Mouse (Mus musculus): ENCODE results near the gene Tmem236. TPM values are rescaled to one million over a fixed set of nuclear protein-coding genes. Genes with fewer than 3 reads are reported as not detected.

Gene Tmem236
- polyA plus RNA-seq, 1 experiment, result not detected

DNA sequence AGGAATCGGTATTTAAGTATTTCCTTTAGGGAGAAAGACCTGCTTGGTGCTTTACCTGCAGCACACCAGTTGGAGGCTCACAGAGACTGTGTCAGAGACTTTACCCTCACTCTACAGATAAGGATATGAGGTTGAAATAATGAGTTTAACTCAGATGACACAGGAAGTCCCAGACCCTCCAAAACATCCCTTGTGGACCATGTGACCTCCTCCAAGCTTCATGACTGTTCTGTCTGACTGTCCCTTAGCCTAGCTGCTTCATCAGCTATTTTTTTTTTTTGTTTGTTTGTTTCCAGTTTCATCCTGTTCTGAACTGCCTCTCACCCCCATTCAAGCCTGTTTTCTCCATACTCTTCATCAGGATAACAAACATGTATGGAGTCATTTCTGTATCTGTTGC, 58.6 kb downstream of the Tmem236 start:
- TF ChIP-seq POLR2A (IDR thresholded peaks at IDR 0.05; ENCODE audit: insufficient read depth, low read depth, low read length) (no peak), CTCF (IDR thresholded peaks at IDR 0.05; ENCODE audit: insufficient read depth, low read depth, low read length) (no peak)
- Histone ChIP-seq H3K4me3 (ENCODE audit: insufficient read depth, low read depth, low read length) (no peak overlapping the region), H3K4me1 (ENCODE audit: control insufficient read depth, insufficient read depth, low read length) (no peaks in the 10 kb centered on the region), H3K27ac (ENCODE audit: insufficient read depth, low read depth, low read length) (no peak overlapping the region)
- 86% methylated on average over 1 of the region's 1 CpGs for WGBS

- H3K4me3 ChIP-seq (ENCODE audit: insufficient read depth, low read depth, low read length), result no peak overlapping the region
- H3K4me1 ChIP-seq (ENCODE audit: control insufficient read depth, insufficient read depth, low read length), result no peaks in the 10 kb centered on the region
- H3K27ac ChIP-seq (ENCODE audit: insufficient read depth, low read depth, low read length), result no peak overlapping the region
- WGBS, result 75% methylated on average over 2 of the region's 2 CpGs
- TF ChIP-seq CTCF (IDR thresholded peaks at IDR 0.05; ENCODE audit: insufficient read depth, low read depth, low read length) (no peak), POLR2A (IDR thresholded peaks at IDR 0.05; ENCODE audit: insufficient read depth, low read depth, low read length) (no peak)
Observed at GRCm38 (mm10) chr2:14233983-14234382, 59.7 kb downstream of the Tmem236 start.

DNA sequence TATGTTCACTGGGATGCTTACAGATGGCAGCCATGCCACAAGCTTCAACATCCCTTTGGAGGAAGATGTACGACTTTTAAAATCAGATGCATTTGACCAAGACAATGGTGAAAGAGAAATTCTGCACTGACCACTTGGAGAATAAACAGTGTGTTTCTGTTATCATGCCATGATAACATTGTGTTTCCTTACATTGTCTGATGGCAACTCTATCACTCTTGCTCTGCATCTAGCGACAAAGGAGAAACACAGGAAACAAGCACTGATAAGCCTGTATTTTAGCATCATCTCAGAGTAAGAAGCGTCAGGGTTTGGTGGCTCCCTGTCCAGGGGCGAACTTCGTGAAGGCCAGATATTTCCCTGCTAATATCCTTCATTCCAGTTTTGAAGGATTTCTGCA, 61.0 kb downstream of the Tmem236 start:
- no peak for TF ChIP-seq POLR2A (IDR thresholded peaks at IDR 0.05; ENCODE audit: insufficient read depth, low read depth, low read length)
- TF ChIP-seq CTCF (IDR thresholded peaks at IDR 0.05; ENCODE audit: insufficient read depth, low read depth, low read length), result no peak
- Histone ChIP-seq H3K4me1 (ENCODE audit: control insufficient read depth, insufficient read depth, low read length) (no peaks in the 10 kb centered on the region), H3K4me3 (ENCODE audit: insufficient read depth, low read depth, low read length) (no peak overlapping the region), H3K27ac (ENCODE audit: insufficient read depth, low read depth, low read length) (no peak overlapping the region)
- 97% methylated on average over 5 of the region's 5 CpGs for WGBS

DNA sequence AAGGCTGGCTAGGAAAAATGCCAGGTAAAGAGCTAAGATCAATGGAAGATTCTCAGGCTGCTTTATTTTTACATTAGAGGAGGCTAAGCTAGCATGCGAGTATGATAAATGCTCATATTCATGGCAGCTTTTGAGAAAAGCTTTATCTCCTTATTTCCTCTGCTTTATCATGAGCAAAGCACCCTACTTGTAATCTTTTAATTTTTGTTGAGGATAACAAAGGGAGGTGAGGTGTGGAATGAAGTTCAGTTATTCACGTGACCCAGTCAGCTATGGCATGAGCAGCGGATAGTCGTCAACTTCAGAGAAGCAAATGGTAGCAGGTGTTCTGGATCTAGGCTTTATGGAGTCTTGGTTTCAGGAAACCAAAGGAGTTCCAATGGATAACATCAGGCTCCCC, 62.6 kb downstream of the Tmem236 start:
- 94% methylated on average over 4 of the region's 4 CpGs for WGBS
- Histone ChIP-seq H3K4me3 (ENCODE audit: insufficient read depth, low read depth, low read length) (no peak overlapping the region), H3K4me1 (ENCODE audit: control insufficient read depth, insufficient read depth, low read length) (no peaks in the 10 kb centered on the region), H3K27ac (ENCODE audit: insufficient read depth, low read depth, low read length) (no peak overlapping the region)
- TF ChIP-seq POLR2A (IDR thresholded peaks at IDR 0.05; ENCODE audit: insufficient read depth, low read depth, low read length) (no peak), CTCF (IDR thresholded peaks at IDR 0.05; ENCODE audit: insufficient read depth, low read depth, low read length) (no peak)

DNA sequence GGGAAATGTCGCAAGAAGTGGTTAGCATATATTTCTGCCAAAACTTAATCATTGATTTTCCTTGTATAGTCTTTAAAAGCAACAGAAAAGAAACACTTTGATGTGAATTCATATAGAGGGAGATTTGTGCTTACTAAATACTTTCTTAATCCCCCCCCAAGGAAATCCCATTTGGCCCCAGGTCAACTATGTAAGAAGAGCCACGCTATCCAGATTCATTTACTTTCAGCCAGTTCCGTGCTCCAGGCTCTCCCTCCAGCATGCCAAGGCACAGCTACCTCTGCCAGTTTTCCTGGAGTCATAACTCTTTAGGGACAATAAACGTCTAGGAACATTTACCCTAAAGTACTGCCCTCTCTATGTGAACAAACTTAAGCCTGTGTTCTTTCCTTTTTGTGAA, 63.4 kb downstream of the Tmem236 start:
- WGBS, result 35% methylated on average over 4 of the region's 4 CpGs
- H3K4me3 ChIP-seq (ENCODE audit: insufficient read depth, low read depth, low read length), result no peak overlapping the region

DNA sequence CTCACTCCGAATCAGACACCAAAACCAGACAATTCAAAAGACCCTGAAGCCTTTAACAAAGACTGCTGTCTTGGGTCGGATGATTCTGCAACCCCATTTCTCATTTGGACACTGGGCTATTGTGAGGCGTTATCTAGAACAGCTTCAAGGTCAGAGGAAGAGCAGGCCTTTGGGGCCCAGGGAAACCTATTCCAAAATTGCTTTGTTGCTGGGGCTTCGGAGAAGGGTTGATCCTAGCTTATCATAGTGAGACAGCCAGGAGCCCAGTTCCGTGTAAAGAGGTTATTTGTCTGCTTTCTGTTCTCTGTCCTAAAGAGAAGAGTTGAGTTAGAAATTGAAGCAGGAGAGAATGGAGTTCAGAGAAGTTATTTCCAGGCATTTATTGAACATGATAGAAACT, 64.8 kb downstream of the Tmem236 start:
- TF ChIP-seq POLR2A (IDR thresholded peaks at IDR 0.05; ENCODE audit: insufficient read depth, low read depth, low read length) (no peak), CTCF (IDR thresholded peaks at IDR 0.05; ENCODE audit: insufficient read depth, low read depth, low read length) (no peak)
- Histone ChIP-seq H3K27ac (ENCODE audit: insufficient read depth, low read depth, low read length) (no peak overlapping the region), H3K4me3 (ENCODE audit: insufficient read depth, low read depth, low read length) (no peak overlapping the region), H3K4me1 (ENCODE audit: control insufficient read depth, insufficient read depth, low read length) (no peaks in the 10 kb centered on the region)
- 83% methylated on average over 5 of the region's 5 CpGs for WGBS

More for the DNA sequence above, 63.4 kb downstream of the Tmem236 start:
- Histone ChIP-seq H3K4me1 (ENCODE audit: control insufficient read depth, insufficient read depth, low read length) (no peaks in the 10 kb centered on the region), H3K27ac (ENCODE audit: insufficient read depth, low read depth, low read length) (no peak overlapping the region)
- TF ChIP-seq CTCF (IDR thresholded peaks at IDR 0.05; ENCODE audit: insufficient read depth, low read depth, low read length) (no peak), POLR2A (IDR thresholded peaks at IDR 0.05; ENCODE audit: insufficient read depth, low read depth, low read length) (no peak)

GRCm38 (mm10) chr2:14244157-14244556, 69.8 kb downstream of the Tmem236 start:
- TF ChIP-seq POLR2A (IDR thresholded peaks at IDR 0.05; ENCODE audit: insufficient read depth, low read depth, low read length) (no peak), CTCF (IDR thresholded peaks at IDR 0.05; ENCODE audit: insufficient read depth, low read depth, low read length) (no peak)
- 88% methylated on average over 5 of the region's 5 CpGs for WGBS
- H3K27ac ChIP-seq (ENCODE audit: insufficient read depth, low read depth, low read length), result no peak overlapping the region
- no peak overlapping the region for H3K4me3 ChIP-seq (ENCODE audit: insufficient read depth, low read depth, low read length)
- no peaks in the 10 kb centered on the region for H3K4me1 ChIP-seq (ENCODE audit: control insufficient read depth, insufficient read depth, low read length)

DNA sequence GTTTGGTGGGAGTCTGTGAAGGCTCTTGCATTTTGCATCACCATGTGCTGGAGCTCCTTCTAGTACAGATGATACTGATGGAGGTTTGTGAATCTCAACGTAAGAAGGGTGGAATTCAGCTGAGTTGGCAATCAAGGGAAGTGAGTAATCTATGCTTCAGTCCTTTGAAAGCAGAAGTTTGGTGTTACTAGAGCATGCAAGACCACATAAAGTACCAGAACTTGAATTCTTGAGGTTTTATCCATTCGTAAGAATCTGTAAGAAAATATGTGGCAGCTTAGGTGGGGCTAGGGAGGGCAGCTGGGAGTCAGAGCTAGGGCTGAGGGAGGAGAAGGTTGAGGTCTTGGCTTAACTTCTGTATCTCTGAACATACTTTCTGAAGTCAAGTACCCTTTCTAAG, 70.3 kb downstream of the Tmem236 start:
- TF ChIP-seq CTCF (IDR thresholded peaks at IDR 0.05; ENCODE audit: insufficient read depth, low read depth, low read length) (no peak), POLR2A (IDR thresholded peaks at IDR 0.05; ENCODE audit: insufficient read depth, low read depth, low read length) (no peak)
- 85% methylated on average over 2 of the region's 2 CpGs for WGBS
- no peaks in the 10 kb centered on the region for H3K4me1 ChIP-seq (ENCODE audit: control insufficient read depth, insufficient read depth, low read length)
- H3K4me3 ChIP-seq (ENCODE audit: insufficient read depth, low read depth, low read length), result no peak overlapping the region
- H3K27ac ChIP-seq (ENCODE audit: insufficient read depth, low read depth, low read length), result no peak overlapping the region

DNA sequence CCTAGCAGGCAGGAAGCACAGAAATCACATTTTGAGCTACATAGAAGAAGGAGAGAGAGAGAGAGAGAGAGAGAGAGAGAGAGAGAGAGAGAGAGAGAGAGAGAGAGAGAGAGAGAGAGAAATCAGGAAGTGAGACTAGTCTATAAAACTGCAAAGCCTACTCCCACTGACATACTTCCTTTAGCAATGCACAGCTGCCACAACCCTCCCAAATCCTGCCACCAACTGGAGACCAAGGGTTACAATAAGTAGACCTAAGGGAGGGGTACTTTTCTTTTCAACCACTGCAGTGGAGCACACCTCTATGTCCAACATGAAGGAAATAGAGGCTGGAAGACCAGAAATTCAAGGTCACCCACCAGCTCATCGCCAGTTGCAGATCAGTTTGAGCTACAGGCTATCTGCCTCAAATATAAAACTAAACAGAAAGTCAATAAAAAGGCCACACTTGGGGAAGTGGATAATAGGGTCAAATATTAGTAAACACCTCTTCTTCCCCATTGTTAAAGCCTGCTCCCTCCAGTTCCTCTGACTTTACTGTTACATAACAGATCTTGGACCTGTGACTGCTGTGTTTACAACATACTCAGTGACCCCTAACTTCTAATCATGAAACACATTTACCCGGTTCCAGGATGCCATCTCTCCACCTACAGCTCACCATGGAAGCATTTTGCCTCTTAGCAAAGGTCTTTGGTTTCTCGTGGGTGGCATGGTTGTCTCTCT, 75.7 kb downstream of the Tmem236 start:
- Histone ChIP-seq H3K27ac (ENCODE audit: insufficient read depth, low read depth, low read length) (no peak overlapping the region), H3K4me3 (ENCODE audit: insufficient read depth, low read depth, low read length) (no peak overlapping the region), H3K4me1 (ENCODE audit: control insufficient read depth, insufficient read depth, low read length) (no peaks in the 10 kb centered on the region)
- WGBS, result 77% methylated on average over 3 of the region's 3 CpGs
- TF ChIP-seq POLR2A (IDR thresholded peaks at IDR 0.05; ENCODE audit: insufficient read depth, low read depth, low read length), result no peak
- TF ChIP-seq CTCF (IDR thresholded peaks at IDR 0.05; ENCODE audit: insufficient read depth, low read depth, low read length), result no peak
